Mouse (Mus musculus) midbrain, postnatal 0 days (tissue): ENCODE results near the gene Xxylt1. TPM values are rescaled to one million over a fixed set of nuclear protein-coding genes. Genes with fewer than 3 reads are reported as not detected.

Experiments used
- ATAC-seq: fragments of 200-750 bp; cut with Nextera tagmentation; 2 replicates; pipeline ENCODE4 v1.8.0; 2017; ENCODE audit warnings: moderate number of reproducible peaks, mild to moderate bottlenecking, moderate TSS enrichment, moderate library complexity; ENCODE audit not compliant: low FRiP score
- DNase-seq: peaks from one replicate; pipeline ENCODE4 v3.0.0-alpha.2; 2015; ENCODE audit warnings: low spot score
- H3K27ac ChIP-seq: fragments of 300-500 bp; sonication (generic); 2 replicates; pipeline ENCODE4 v1.5.1; 2014; ENCODE audit warnings: low read depth, mild to moderate bottlenecking, low read length, mixed read lengths
- H3K27me3 ChIP-seq: fragments of 300-500 bp; sonication (generic); 2 replicates; pipeline ENCODE4 v1.6.1; 2014; ENCODE audit warnings: low read length, control low read depth, mixed read lengths; ENCODE audit not compliant: insufficient read depth
- H3K36me3 ChIP-seq: fragments of 300-500 bp; sonication (generic); 2 replicates; pipeline ENCODE4 v1.6.1; 2014; ENCODE audit warnings: low read length, control low read depth, mixed read lengths; ENCODE audit not compliant: insufficient read depth
- H3K4me1 ChIP-seq: fragments of 300-500 bp; sonication (generic); 2 replicates; pipeline ENCODE4 v1.6.1; 2014; ENCODE audit warnings: mild to moderate bottlenecking, control low read depth, antibody characterized with exemption, low read length, mixed read lengths; ENCODE audit not compliant: insufficient read depth
- H3K4me2 ChIP-seq: fragments of 300-500 bp; sonication (generic); 2 replicates; pipeline ENCODE4 v1.6.1; 2014; ENCODE audit warnings: low read depth, mild to moderate bottlenecking, low read length, mixed read lengths; ENCODE audit not compliant: poor library complexity, severe bottlenecking
- H3K4me3 ChIP-seq: fragments of 300-500 bp; sonication (generic); 2 replicates; pipeline ENCODE4 v1.5.1; 2014; ENCODE audit warnings: low read depth, mild to moderate bottlenecking, low read length, moderate library complexity
- H3K9ac ChIP-seq: fragments of 300-500 bp; sonication (generic); replicated peaks from 2 replicates; pipeline ENCODE4 v1.6.1; 2014; ENCODE audit warnings: mild to moderate bottlenecking, low read length, moderate library complexity, mixed read lengths; ENCODE audit not compliant: poor library complexity, severe bottlenecking
- H3K9me3 ChIP-seq: fragments of 300-500 bp; sonication (generic); 2 replicates; pipeline ENCODE4 v1.6.1; 2016; ENCODE audit warnings: low read length, control low read depth
- CTCF ChIP-seq: IDR thresholded peaks from 2 replicates; pipeline ENCODE4 v1.5.1; 2016; ENCODE audit warnings: antibody characterized with exemption, mild to moderate bottlenecking
- WGBS: fragments of 180-500 bp; shearing (Covaris S2); extraction: QIAGEN DNeasy Blood & Tissue Kit; methylation state at CpG from one replicate; pipeline ENCODE4 v1.1.7; 2014; 5-methylcytosine and 5-hydroxymethylcytosine counted together
- polyA plus RNA-seq: library from polyadenylated mRNA; unstranded; fragments of >200 nt; fragmentation: Nextera tagmentation; extraction: Ambion mirVana; gene quantifications from 2 replicates; pipeline ENCODE4 v1.2.1, GENCODE M21; 2015
- total RNA-seq: library from RNA; depleted of rRNA; stranded (reverse); fragments of >200 nt; gene quantifications from 2 replicates; pipeline ENCODE4 v1.2.3, GENCODE M21; 2014

The Xxylt1 gene
- total and polyA plus RNA-seq, 2 experiments from 2014 or later: 18.2 to 34.5 TPM

DNA sequence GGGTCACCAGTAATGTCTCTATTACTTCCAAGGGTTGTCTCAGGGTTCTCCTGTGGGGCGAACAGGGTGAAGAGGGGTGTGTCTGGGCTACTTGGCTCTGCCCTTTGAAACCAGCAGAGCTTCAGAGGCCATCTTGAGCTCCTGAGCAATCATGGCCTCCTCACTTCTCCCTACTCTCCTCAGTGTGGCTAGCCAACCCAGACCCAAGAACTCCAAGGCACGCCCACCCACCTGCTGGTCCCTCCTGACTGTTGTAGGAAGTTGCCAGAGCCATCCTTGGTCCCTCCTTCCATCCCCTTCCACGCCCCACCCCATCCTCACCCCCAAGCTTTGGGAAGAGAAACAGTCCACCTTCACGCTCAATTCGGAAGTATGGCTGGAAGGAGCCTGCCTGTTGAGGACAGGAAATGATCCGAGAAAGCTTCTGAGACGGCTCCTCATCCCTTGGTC is 145.2 kb downstream of the Xxylt1 start:
- Histone ChIP-seq H3K9ac (no peak overlapping the region), H3K4me3 (no peak overlapping the region), H3K4me2 (no peak overlapping the region), H3K27ac (no peak overlapping the region), H3K27me3 (no peaks in the 10 kb centered on the region), H3K9me3 (no peaks in the 10 kb centered on the region), H3K36me3 (no peaks in the 10 kb centered on the region), H3K4me1 (no peaks in the 10 kb centered on the region; the same call in none of the 2 replicates)
- ATAC-seq: no peak
- no peak for DNase-seq
- no peak for TF ChIP-seq CTCF
- WGBS: 89% methylated on average over 7 of the region's 7 CpGs

DNA sequence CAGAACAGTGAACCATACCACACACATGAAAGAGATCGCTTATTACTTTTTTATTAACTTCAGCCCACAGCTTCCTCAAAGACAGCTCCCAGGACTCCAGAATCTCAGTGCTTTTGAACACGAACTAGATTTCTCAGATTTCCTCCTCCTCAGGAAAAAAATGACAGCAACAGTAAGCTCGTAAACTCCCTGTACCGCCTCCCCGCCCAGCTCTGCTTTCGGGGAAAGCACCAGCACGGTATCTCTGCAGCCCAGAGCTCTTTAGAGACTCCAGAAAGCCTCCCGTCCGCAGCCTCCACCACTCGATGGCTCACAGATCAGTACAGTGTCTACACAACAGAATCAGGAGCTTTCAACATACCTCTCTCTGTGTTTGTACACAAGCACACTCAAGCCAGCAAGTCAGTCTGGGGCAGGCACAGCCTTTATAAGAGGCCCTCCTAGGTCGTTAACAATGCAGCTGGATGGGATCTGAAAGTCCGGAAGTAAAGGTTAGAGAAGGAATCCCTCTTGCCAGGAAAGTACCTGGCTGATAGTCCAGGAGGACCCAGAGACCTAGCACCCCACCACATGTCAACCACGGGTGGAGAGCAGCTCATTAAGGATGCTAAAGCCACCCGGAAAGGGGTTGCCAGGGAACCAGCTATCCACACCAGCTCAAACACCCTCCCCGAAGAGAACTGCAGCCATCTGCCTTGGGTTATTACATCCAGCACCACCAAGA is 146.1 kb downstream of the Xxylt1 start:
- ATAC-seq (no peak), DNase-seq (no peak)
- H3K36me3 ChIP-seq: no peaks in the 10 kb centered on the region
- H3K27me3 ChIP-seq: no peaks in the 10 kb centered on the region
- WGBS: 59% methylated on average over 15 of the region's 15 CpGs
- H3K4me3 ChIP-seq: no peak overlapping the region
- TF ChIP-seq CTCF: no peak
- H3K9me3 ChIP-seq: 0 out of 2 replicates have a peak, but pooled peaks cover 4% of the 10 kb centered on the region
- no peaks in the 10 kb centered on the region; the same call in none of the 2 replicates for H3K4me1 ChIP-seq
- no peak overlapping the region for H3K27ac ChIP-seq
- no peak overlapping the region; the same call in 1 of the 2 replicates for H3K9ac ChIP-seq
- H3K4me2 ChIP-seq: no peak overlapping the region

- no peak overlapping the region for H3K4me3 ChIP-seq
- H3K9ac ChIP-seq: no peak overlapping the region; the same call in 1 of the 2 replicates
- WGBS: 63% methylated on average over 11 of the region's 11 CpGs
- 0 out of 2 replicates have a peak, but pooled peaks cover 5% of the 10 kb centered on the region for H3K9me3 ChIP-seq
- no peaks in the 10 kb centered on the region; the same call in none of the 2 replicates for H3K4me1 ChIP-seq
- DNase-seq: no peak
- no peaks in the 10 kb centered on the region for H3K36me3 ChIP-seq
- H3K27me3 ChIP-seq: no peaks in the 10 kb centered on the region
- no peak for ATAC-seq
- no peak for TF ChIP-seq CTCF
- H3K27ac ChIP-seq: no peak overlapping the region
- no peak overlapping the region for H3K4me2 ChIP-seq
Measured at GRCm38 (mm10) chr16:30934205-30934780, 146.9 kb downstream of the Xxylt1 start.

GRCm38 (mm10) chr16:30933366-30933765 is 147.9 kb downstream of the Xxylt1 start:
- ATAC-seq (no peak), DNase-seq (no peak)
- no peak overlapping the region for H3K9ac ChIP-seq
- no peak for TF ChIP-seq CTCF
- 92% methylated on average over 8 of the region's 8 CpGs for WGBS
- 0 out of 2 replicates have a peak, but pooled peaks cover 5% of the 10 kb centered on the region for H3K9me3 ChIP-seq
- H3K27me3 ChIP-seq: no peaks in the 10 kb centered on the region
- H3K4me1 ChIP-seq: no peaks in the 10 kb centered on the region; the same call in none of the 2 replicates
- no peak overlapping the region for H3K27ac ChIP-seq
- H3K4me2 ChIP-seq: no peak overlapping the region
- no peak overlapping the region for H3K4me3 ChIP-seq
- H3K36me3 ChIP-seq: no peaks in the 10 kb centered on the region

DNA sequence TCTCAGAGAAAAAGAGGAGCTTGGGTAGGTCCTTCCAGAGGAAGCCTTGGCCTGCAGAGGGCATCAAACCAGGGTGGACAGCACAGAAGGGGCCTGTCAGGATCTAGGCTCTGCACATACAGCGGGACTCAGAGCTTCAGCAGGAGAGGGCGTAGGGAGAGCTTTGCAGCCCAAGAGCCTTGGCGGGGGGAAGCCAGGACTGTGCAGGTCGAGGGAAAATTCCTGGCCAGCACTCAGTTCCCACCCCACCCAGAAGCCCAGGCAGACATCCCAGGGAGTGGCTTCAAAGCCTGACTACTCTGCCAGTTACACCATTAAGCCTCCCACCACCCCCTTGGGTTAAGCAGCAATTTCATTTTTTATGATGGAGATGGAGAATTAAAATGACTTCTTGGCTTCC is 148.4 kb downstream of the Xxylt1 start:
- DNase-seq: no peak

DNA sequence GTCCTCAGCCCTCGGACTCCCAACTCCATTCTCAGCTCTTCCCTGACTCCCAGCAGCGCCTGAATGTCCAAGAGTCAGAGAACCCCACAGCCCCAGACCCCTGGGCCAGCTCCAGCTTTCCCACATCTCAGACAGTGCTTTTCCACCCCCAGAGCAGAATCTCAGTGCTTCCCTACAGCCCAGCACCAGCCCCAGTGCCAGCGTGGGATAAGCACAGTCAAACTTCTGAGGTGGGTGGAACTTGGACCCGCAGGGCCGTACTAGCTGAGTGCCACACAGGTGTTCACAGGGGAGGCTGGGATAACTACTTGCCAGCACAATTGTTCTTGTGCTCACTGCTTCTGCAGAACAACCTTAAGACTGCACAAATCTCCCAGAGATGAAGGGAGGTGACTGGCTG is 149.0 kb downstream of the Xxylt1 start:
- WGBS: 84% methylated on average over 5 of the region's 5 CpGs
- no peak for DNase-seq

More for the DNA sequence above, 148.4 kb downstream of the Xxylt1 start:
- Histone ChIP-seq H3K9ac (no peak overlapping the region), H3K27me3 (no peaks in the 10 kb centered on the region), H3K4me1 (no peaks in the 10 kb centered on the region; the same call in none of the 2 replicates), H3K4me2 (no peak overlapping the region), H3K36me3 (no peaks in the 10 kb centered on the region), H3K4me3 (no peak overlapping the region), H3K9me3 (0 out of 2 replicates have a peak, but pooled peaks cover 5% of the 10 kb centered on the region), H3K27ac (no peak overlapping the region)
- TF ChIP-seq CTCF: peak; percentile 11; the same call in 1 of the 2 replicates
- ATAC-seq: no peak
- 73% methylated on average over 4 of the region's 4 CpGs for WGBS

More for the DNA sequence above, 149.0 kb downstream of the Xxylt1 start:
- Histone ChIP-seq H3K36me3 (no peaks in the 10 kb centered on the region), H3K27ac (no peak overlapping the region), H3K4me1 (no peaks in the 10 kb centered on the region; the same call in none of the 2 replicates), H3K9me3 (0 out of 2 replicates have a peak, but pooled peaks cover 5% of the 10 kb centered on the region), H3K27me3 (no peaks in the 10 kb centered on the region), H3K9ac (no peak overlapping the region), H3K4me2 (no peak overlapping the region), H3K4me3 (no peak overlapping the region)
- no peak for ATAC-seq
- TF ChIP-seq CTCF: no peak
